Mouse (Mus musculus): ENCODE measurements around the gene Rfx4. TPM values are rescaled to one million over a fixed set of nuclear protein-coding genes. Genes with fewer than 3 reads are reported as not detected.

The Rfx4 gene
- polyA plus RNA-seq, 1 experiment = 0.30 TPM

GRCm38 (mm10) chr10:84926336-84926735 lies 170.5 kb downstream of the Rfx4 start:
- H3K36me3 ChIP-seq (ENCODE audit: control insufficient read depth, insufficient read depth, low read length, poor library complexity, severe bottlenecking) = peaks cover 4% of the 10 kb centered on the region

GRCm38 (mm10) chr10:84926885-84927284 lies 171.0 kb downstream of the Rfx4 start:
- H3K9me3 ChIP-seq (replicated peaks; ENCODE audit: control insufficient read depth, insufficient read depth, low read length, poor library complexity, severe bottlenecking) = no peaks in the 10 kb centered on the region
- peaks cover 4% of the 10 kb centered on the region for H3K36me3 ChIP-seq (ENCODE audit: control insufficient read depth, insufficient read depth, low read length, poor library complexity, severe bottlenecking)
- TF ChIP-seq CTCF (IDR thresholded peaks at IDR 0.05; ENCODE audit: low read depth, low read length) = no peak
- TF ChIP-seq POLR2A (IDR thresholded peaks at IDR 0.05; ENCODE audit: insufficient read depth, low read length) = no peak
- TF ChIP-seq EP300 (IDR thresholded peaks at IDR 0.05; ENCODE audit: insufficient read depth, low read depth, low read length) = no peak
- peaks cover 2% of the 10 kb centered on the region for H3K4me1 ChIP-seq (ENCODE audit: control insufficient read depth, insufficient read depth, low read length)
- H3K27me3 ChIP-seq (ENCODE audit: control insufficient read depth, insufficient read depth, low read length, poor library complexity, severe bottlenecking) = no peaks in the 10 kb centered on the region
- no peak overlapping the region for H3K27ac ChIP-seq (ENCODE audit: insufficient read depth, low read length)
- no peak overlapping the region for H3K4me3 ChIP-seq (ENCODE audit: low read depth, low read length)
- no peak overlapping the region for H3K9ac ChIP-seq (ENCODE audit: low read depth, poor library complexity, severe bottlenecking)

More at GRCm38 (mm10) chr10:84926336-84926735, 170.5 kb downstream of the Rfx4 start:
- Histone ChIP-seq H3K9ac (ENCODE audit: low read depth, poor library complexity, severe bottlenecking) (no peak overlapping the region), H3K27ac (ENCODE audit: insufficient read depth, low read length) (no peak overlapping the region), H3K4me1 (ENCODE audit: control insufficient read depth, insufficient read depth, low read length) (peaks cover 2% of the 10 kb centered on the region), H3K9me3 (replicated peaks; ENCODE audit: control insufficient read depth, insufficient read depth, low read length, poor library complexity, severe bottlenecking) (no peaks in the 10 kb centered on the region), H3K4me3 (ENCODE audit: low read depth, low read length) (no peak overlapping the region), H3K27me3 (ENCODE audit: control insufficient read depth, insufficient read depth, low read length, poor library complexity, severe bottlenecking) (no peaks in the 10 kb centered on the region)
- no peak for TF ChIP-seq CTCF (IDR thresholded peaks at IDR 0.05; ENCODE audit: low read depth, low read length)

- Histone ChIP-seq H3K9ac (ENCODE audit: low read depth, poor library complexity, severe bottlenecking) (no peak overlapping the region), H3K4me1 (ENCODE audit: control insufficient read depth, insufficient read depth, low read length) (peaks cover 2% of the 10 kb centered on the region), H3K4me3 (ENCODE audit: low read depth, low read length) (no peak overlapping the region), H3K27ac (ENCODE audit: insufficient read depth, low read length) (no peak overlapping the region), H3K27me3 (ENCODE audit: control insufficient read depth, insufficient read depth, low read length, poor library complexity, severe bottlenecking) (no peaks in the 10 kb centered on the region), H3K9me3 (replicated peaks; ENCODE audit: control insufficient read depth, insufficient read depth, low read length, poor library complexity, severe bottlenecking) (no peaks in the 10 kb centered on the region), H3K36me3 (ENCODE audit: control insufficient read depth, insufficient read depth, low read length, poor library complexity, severe bottlenecking) (peaks cover 4% of the 10 kb centered on the region)
- TF ChIP-seq POLR2A (IDR thresholded peaks at IDR 0.05; ENCODE audit: insufficient read depth, low read length) (no peak), CTCF (IDR thresholded peaks at IDR 0.05; ENCODE audit: low read depth, low read length) (no peak), EP300 (IDR thresholded peaks at IDR 0.05; ENCODE audit: insufficient read depth, low read depth, low read length) (no peak)
Measured at GRCm38 (mm10) chr10:84928465-84928864, 172.6 kb downstream of the Rfx4 start.

- no peak overlapping the region for H3K4me3 ChIP-seq (ENCODE audit: low read depth, low read length)
- no peaks in the 10 kb centered on the region for H3K9me3 ChIP-seq (replicated peaks; ENCODE audit: control insufficient read depth, insufficient read depth, low read length, poor library complexity, severe bottlenecking)
- H3K27ac ChIP-seq (ENCODE audit: insufficient read depth, low read length) = no peak overlapping the region
- no peak overlapping the region for H3K9ac ChIP-seq (ENCODE audit: low read depth, poor library complexity, severe bottlenecking)
- TF ChIP-seq CTCF (IDR thresholded peaks at IDR 0.05; ENCODE audit: low read depth, low read length) = no peak
- TF ChIP-seq POLR2A (IDR thresholded peaks at IDR 0.05; ENCODE audit: insufficient read depth, low read length) = no peak
- TF ChIP-seq EP300 (IDR thresholded peaks at IDR 0.05; ENCODE audit: insufficient read depth, low read depth, low read length) = no peak
- no peaks in the 10 kb centered on the region for H3K27me3 ChIP-seq (ENCODE audit: control insufficient read depth, insufficient read depth, low read length, poor library complexity, severe bottlenecking)
- H3K4me1 ChIP-seq (ENCODE audit: control insufficient read depth, insufficient read depth, low read length) = no peaks in the 10 kb centered on the region
- H3K36me3 ChIP-seq (ENCODE audit: control insufficient read depth, insufficient read depth, low read length, poor library complexity, severe bottlenecking) = no peaks in the 10 kb centered on the region
Measured at GRCm38 (mm10) chr10:84935553-84936209, 179.8 kb downstream of the Rfx4 start.

- Histone ChIP-seq H3K4me3 (ENCODE audit: low read depth, low read length) (no peak overlapping the region), H3K4me1 (ENCODE audit: control insufficient read depth, insufficient read depth, low read length) (no peaks in the 10 kb centered on the region), H3K36me3 (ENCODE audit: control insufficient read depth, insufficient read depth, low read length, poor library complexity, severe bottlenecking) (no peaks in the 10 kb centered on the region), H3K27ac (ENCODE audit: insufficient read depth, low read length) (no peak overlapping the region), H3K27me3 (ENCODE audit: control insufficient read depth, insufficient read depth, low read length, poor library complexity, severe bottlenecking) (no peaks in the 10 kb centered on the region), H3K9ac (ENCODE audit: low read depth, poor library complexity, severe bottlenecking) (no peak overlapping the region), H3K9me3 (replicated peaks; ENCODE audit: control insufficient read depth, insufficient read depth, low read length, poor library complexity, severe bottlenecking) (no peaks in the 10 kb centered on the region)
- TF ChIP-seq CTCF (IDR thresholded peaks at IDR 0.05; ENCODE audit: low read depth, low read length) = no peak
- no peak for TF ChIP-seq EP300 (IDR thresholded peaks at IDR 0.05; ENCODE audit: insufficient read depth, low read depth, low read length)
Measured at GRCm38 (mm10) chr10:84936832-84937515, 181.1 kb downstream of the Rfx4 start.

GRCm38 (mm10) chr10:84938094-84938820 lies 182.4 kb downstream of the Rfx4 start:
- Histone ChIP-seq H3K4me3 (ENCODE audit: low read depth, low read length) (no peak overlapping the region), H3K9ac (ENCODE audit: low read depth, poor library complexity, severe bottlenecking) (no peak overlapping the region), H3K36me3 (ENCODE audit: control insufficient read depth, insufficient read depth, low read length, poor library complexity, severe bottlenecking) (no peaks in the 10 kb centered on the region), H3K27ac (ENCODE audit: insufficient read depth, low read length) (no peak overlapping the region), H3K4me1 (ENCODE audit: control insufficient read depth, insufficient read depth, low read length) (no peaks in the 10 kb centered on the region), H3K27me3 (ENCODE audit: control insufficient read depth, insufficient read depth, low read length, poor library complexity, severe bottlenecking) (no peaks in the 10 kb centered on the region), H3K9me3 (replicated peaks; ENCODE audit: control insufficient read depth, insufficient read depth, low read length, poor library complexity, severe bottlenecking) (no peaks in the 10 kb centered on the region)
- TF ChIP-seq POLR2A (IDR thresholded peaks at IDR 0.05; ENCODE audit: insufficient read depth, low read length) (no peak), CTCF (IDR thresholded peaks at IDR 0.05; ENCODE audit: low read depth, low read length) (no peak), EP300 (IDR thresholded peaks at IDR 0.05; ENCODE audit: insufficient read depth, low read depth, low read length) (no peak)
